Mouse (Mus musculus): Measurements from ENCODE around the gene Hcn1. TPM values are rescaled to one million over a fixed set of nuclear protein-coding genes. Genes with fewer than 3 reads are reported as not detected.

Gene Hcn1
- polyA plus RNA-seq, 1 experiment, result not detected

DNA sequence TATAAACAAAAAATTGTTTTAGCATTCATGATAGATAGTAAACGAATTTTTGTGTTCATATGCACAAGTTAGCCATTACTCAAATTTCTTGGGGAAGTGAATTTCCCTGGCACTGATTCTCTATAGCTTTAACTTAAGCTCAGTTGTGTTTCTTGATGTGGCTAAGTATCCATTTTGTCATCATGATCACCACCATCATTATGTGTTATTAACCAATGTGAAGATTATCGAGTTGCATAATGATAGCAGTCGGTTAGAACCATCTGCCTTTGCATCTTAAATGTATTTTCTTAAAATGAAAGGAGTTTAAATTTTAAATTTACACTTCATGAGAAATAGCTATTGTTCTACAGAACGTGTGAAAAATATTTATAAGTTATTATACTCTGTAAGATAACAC, 426.5 kb downstream of the Hcn1 start:
- H3K36me3 ChIP-seq (ENCODE audit: control insufficient read depth, insufficient read depth, low read length), result no peaks in the 10 kb centered on the region
- no peak overlapping the region for H3K27ac ChIP-seq (ENCODE audit: insufficient read depth, low read length)
- H3K4me1 ChIP-seq (ENCODE audit: control insufficient read depth, insufficient read depth, insufficient read length), result no peaks in the 10 kb centered on the region
- TF ChIP-seq CTCF (IDR thresholded peaks at IDR 0.05; ENCODE audit: extremely low read depth, insufficient read depth, insufficient read length, insufficient replicate concordance) (no peak), POLR2A (IDR thresholded peaks at IDR 0.05; ENCODE audit: low read depth, low read length) (no peak)
- DNase-seq (ENCODE audit: low read depth in 1 of 2, low spot score in 2 of 2), result no peak
- H3K4me3 ChIP-seq (ENCODE audit: extremely low read depth, insufficient read depth, insufficient read length), result no peak overlapping the region
- no peaks in the 10 kb centered on the region for H3K27me3 ChIP-seq (ENCODE audit: control insufficient read depth, insufficient read depth, low read length)
- WGBS, result 81% methylated on average over 4 of the region's 4 CpGs

DNA sequence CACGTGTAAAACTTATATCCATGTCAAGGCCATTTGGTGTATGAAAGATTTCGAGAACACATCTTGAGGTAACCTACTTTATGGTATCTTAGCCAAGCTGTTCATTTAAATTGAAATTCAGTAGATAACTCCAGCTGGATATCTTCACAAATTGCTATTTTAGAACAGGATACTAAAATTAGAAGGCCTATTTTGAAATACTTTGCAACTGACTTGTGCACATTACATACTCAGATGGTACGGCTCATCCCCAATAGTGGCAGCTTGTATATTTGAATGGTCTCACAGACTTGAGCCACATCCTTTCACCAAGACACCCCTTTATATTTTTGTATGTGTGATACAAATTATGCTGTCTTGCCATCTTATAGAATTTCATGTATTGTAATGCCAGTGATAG, 427.5 kb downstream of the Hcn1 start:
- Histone ChIP-seq H3K36me3 (ENCODE audit: control insufficient read depth, insufficient read depth, low read length) (no peaks in the 10 kb centered on the region), H3K27ac (ENCODE audit: insufficient read depth, low read length) (no peak overlapping the region), H3K4me3 (ENCODE audit: extremely low read depth, insufficient read depth, insufficient read length) (no peak overlapping the region), H3K4me1 (ENCODE audit: control insufficient read depth, insufficient read depth, insufficient read length) (no peaks in the 10 kb centered on the region), H3K27me3 (ENCODE audit: control insufficient read depth, insufficient read depth, low read length) (no peaks in the 10 kb centered on the region)
- no peak for DNase-seq (ENCODE audit: low read depth in 1 of 2, low spot score in 2 of 2)
- TF ChIP-seq CTCF (IDR thresholded peaks at IDR 0.05; ENCODE audit: extremely low read depth, insufficient read depth, insufficient read length, insufficient replicate concordance) (no peak), POLR2A (IDR thresholded peaks at IDR 0.05; ENCODE audit: low read depth, low read length) (no peak)
- WGBS, result 71% methylated on average over 3 of the region's 3 CpGs

DNA sequence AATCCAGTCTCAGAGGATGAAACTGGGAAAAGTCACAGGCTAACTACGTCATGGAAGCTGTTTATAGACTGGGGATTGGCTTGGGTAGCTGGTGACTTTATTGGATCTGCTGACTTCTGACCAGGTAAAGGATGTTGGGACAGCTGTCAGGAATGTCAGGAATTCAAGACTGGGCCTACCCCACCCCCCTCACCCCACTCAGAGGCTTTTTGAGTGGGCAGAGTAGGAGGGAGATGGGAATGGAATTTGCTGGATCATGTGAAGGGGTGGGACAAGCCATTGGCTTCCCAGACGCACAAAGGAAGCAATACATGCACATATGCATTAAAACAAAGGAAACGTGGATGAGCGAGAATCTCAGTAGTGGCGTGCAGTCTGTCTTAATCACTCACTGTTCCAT, 433.5 kb downstream of the Hcn1 start:
- TF ChIP-seq CTCF (IDR thresholded peaks at IDR 0.05; ENCODE audit: extremely low read depth, insufficient read depth, insufficient read length, insufficient replicate concordance), result no peak
- no peak for TF ChIP-seq POLR2A (IDR thresholded peaks at IDR 0.05; ENCODE audit: low read depth, low read length)
- 87% methylated on average over 5 of the region's 5 CpGs for WGBS

More for the DNA sequence above, 433.5 kb downstream of the Hcn1 start:
- no peaks in the 10 kb centered on the region for H3K27me3 ChIP-seq (ENCODE audit: control insufficient read depth, insufficient read depth, low read length)
- DNase-seq (ENCODE audit: low read depth in 1 of 2, low spot score in 2 of 2), result no peak
- H3K27ac ChIP-seq (ENCODE audit: insufficient read depth, low read length), result no peak overlapping the region
- H3K36me3 ChIP-seq (ENCODE audit: control insufficient read depth, insufficient read depth, low read length), result no peaks in the 10 kb centered on the region
- H3K4me1 ChIP-seq (ENCODE audit: control insufficient read depth, insufficient read depth, insufficient read length), result no peaks in the 10 kb centered on the region
- H3K4me3 ChIP-seq (ENCODE audit: extremely low read depth, insufficient read depth, insufficient read length), result no peak overlapping the region
